In the genomic region with DNA sequence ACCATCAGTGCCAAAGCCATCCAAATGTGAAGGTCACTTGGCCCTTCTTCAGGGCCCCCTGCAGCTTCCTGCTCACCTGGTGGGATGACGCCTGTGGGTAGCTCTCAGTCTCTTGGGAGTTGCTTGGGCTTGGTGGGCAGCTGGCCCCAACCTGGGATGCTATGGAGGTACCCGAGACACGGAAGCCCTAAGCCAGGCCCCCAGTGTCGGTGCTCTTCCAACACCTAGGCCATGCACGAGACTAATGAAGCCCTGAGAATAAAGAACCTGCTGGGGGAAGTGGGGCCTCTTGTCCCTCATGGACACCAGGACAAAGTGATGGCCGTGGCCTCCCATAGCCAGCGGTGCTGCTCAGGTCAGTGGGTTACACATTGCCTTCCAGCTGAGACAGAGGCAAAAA, we compare ENCODE assay signal across 15 mouse cellular contexts.
DNase-seq lines count a peak whose midpoint lies in the region; ATAC-seq and TF ChIP-seq lines count a peak whose summit lies in the region.
"Had no signal": no experiment of that assay in that cellular context is flagged by ENCODE, and none has a peak within 500 bp of the region (broad histone marks: within the 10 kb centered on the region; RNA-seq: fewer than 3 reads in every experiment).

No protein-coding gene starts in this region.

- no peak overlapping the region for H3K4me2 ChIP-seq in embryonic facial prominence, embryonic 13.5 days
- H3K4me2 ChIP-seq in heart, embryonic 16.5 days (ENCODE audit: low read depth, low read length), result no peak overlapping the region
- H3K4me2 ChIP-seq in lung, embryonic 16.5 days (ENCODE audit: low read depth, low read length), result no peak overlapping the region
- H3K4me2 ChIP-seq in midbrain, postnatal 0 days (ENCODE audit: low read depth, low read length, poor library complexity, severe bottlenecking), result no peak overlapping the region
- H3K4me2 ChIP-seq: limb, embryonic 15.5 days; neural tube, embryonic 15.5 days had no signal

- H3K27ac ChIP-seq in embryonic facial prominence, embryonic 13.5 days, result peak overlapping the region; percentile 13; the same call in 1 of the 2 replicates
- no peak overlapping the region for H3K27ac ChIP-seq in embryonic facial prominence, embryonic 10.5 days (replicated peaks)
- peak overlapping the region; percentile 56 for H3K27ac ChIP-seq in heart, embryonic 16.5 days (ENCODE audit: low read length)
- H3K27ac ChIP-seq in lung, embryonic 16.5 days (ENCODE audit: low read length), result peak overlapping the region; percentile 31; the same call in 1 of the 2 replicates
- peak overlapping the region; percentile 51; the same call in 1 of the 2 replicates for H3K27ac ChIP-seq in midbrain, postnatal 0 days (ENCODE audit: low read depth, low read length)
- H3K27ac ChIP-seq: limb, embryonic 15.5 days had no signal

- H3K9me3 ChIP-seq in embryonic facial prominence, embryonic 13.5 days, result no peaks in the 10 kb centered on the region
- H3K9me3 ChIP-seq in embryonic facial prominence, embryonic 10.5 days, result no peaks in the 10 kb centered on the region
- H3K9me3 ChIP-seq in heart, embryonic 16.5 days (replicated peaks; ENCODE audit: control insufficient read depth, low read length), result no peaks in the 10 kb centered on the region
- H3K9me3 ChIP-seq in lung, embryonic 16.5 days (ENCODE audit: control insufficient read depth, low read length), result no peaks in the 10 kb centered on the region
- no peaks in the 10 kb centered on the region for H3K9me3 ChIP-seq in midbrain, postnatal 0 days (ENCODE audit: low read length)
- H3K9me3 ChIP-seq: limb, embryonic 15.5 days; neural tube, embryonic 15.5 days had no signal

- TF ChIP-seq CTCF in midbrain, postnatal 0 days (IDR thresholded peaks at IDR 0.05), result no peak

- no peak for DNase-seq in embryonic facial prominence, embryonic 10.5 days (ENCODE audit: low spot score)
- no peak for DNase-seq in heart, adult 8-10 months (ENCODE audit: low spot score)
- no peak for DNase-seq in lung, postnatal 14 days
- no peak for DNase-seq in midbrain, postnatal 0 days (ENCODE audit: low spot score)
- no peak for DNase-seq in cerebellum, adult 9-11 months
- DNase-seq: forebrain, postnatal 0 days; kidney, adult 11 months; liver, postnatal 0 days; thymus, postnatal 36 days had no signal

- ATAC-seq in embryonic facial prominence, embryonic 13.5 days (ENCODE audit: insufficient number of reproducible peaks, insufficient read depth, low FRiP score, low TSS enrichment, low read depth), result no peak
- ATAC-seq in heart, embryonic 16.5 days (replicated peaks; ENCODE audit: extremely low read depth, insufficient read depth, low FRiP score), result no peak
- ATAC-seq in lung, embryonic 16.5 days (ENCODE audit: low read depth), result no peak
- no peak for ATAC-seq in midbrain, postnatal 0 days (ENCODE audit: low FRiP score)
- ATAC-seq: hindbrain, embryonic 16.5 days; liver, postnatal 0 days had no signal

- no peaks in the 10 kb centered on the region for H3K27me3 ChIP-seq in embryonic facial prominence, embryonic 13.5 days
- H3K27me3 ChIP-seq in embryonic facial prominence, embryonic 10.5 days (replicated peaks; ENCODE audit: low read depth, poor library complexity, severe bottlenecking), result no peaks in the 10 kb centered on the region
- H3K27me3 ChIP-seq in heart, embryonic 16.5 days (ENCODE audit: control insufficient read depth, insufficient read depth, low read length), result no peaks in the 10 kb centered on the region
- no peaks in the 10 kb centered on the region for H3K27me3 ChIP-seq in lung, embryonic 16.5 days (ENCODE audit: control insufficient read depth, insufficient read depth, low read depth, low read length)
- H3K27me3 ChIP-seq in midbrain, postnatal 0 days (ENCODE audit: insufficient read depth, low read length), result no peaks in the 10 kb centered on the region
- H3K27me3 ChIP-seq: limb, embryonic 15.5 days; neural tube, embryonic 15.5 days had no signal

- H3K36me3 ChIP-seq in embryonic facial prominence, embryonic 13.5 days, result peaks cover 9% of the 10 kb centered on the region; the same call in 1 of the 2 replicates
- peaks cover 44% of the 10 kb centered on the region for H3K36me3 ChIP-seq in embryonic facial prominence, embryonic 10.5 days (replicated peaks)
- no peaks in the 10 kb centered on the region for H3K36me3 ChIP-seq in heart, embryonic 16.5 days (ENCODE audit: control insufficient read depth, insufficient read depth)
- H3K36me3 ChIP-seq in lung, embryonic 16.5 days (ENCODE audit: control insufficient read depth, insufficient read depth, low read length), result no peaks in the 10 kb centered on the region
- H3K36me3 ChIP-seq in midbrain, postnatal 0 days (ENCODE audit: insufficient read depth, low read length), result no peaks in the 10 kb centered on the region
- H3K36me3 ChIP-seq: neural tube, embryonic 15.5 days had no signal

- 85% methylated on average over 7 of the region's 7 CpGs for WGBS in embryonic facial prominence, embryonic 13.5 days
- 82% methylated on average over 7 of the region's 7 CpGs for WGBS in embryonic facial prominence, embryonic 10.5 days
- 69% methylated on average over 7 of the region's 7 CpGs for WGBS in heart, embryonic 16.5 days
- 83% methylated on average over 7 of the region's 7 CpGs for WGBS in lung, embryonic 16.5 days
- WGBS in midbrain, postnatal 0 days, result 77% methylated on average over 7 of the region's 7 CpGs

- H3K4me3 ChIP-seq in embryonic facial prominence, embryonic 13.5 days, result no peak overlapping the region
- no peak overlapping the region for H3K4me3 ChIP-seq in embryonic facial prominence, embryonic 10.5 days
- H3K4me3 ChIP-seq in heart, embryonic 16.5 days (ENCODE audit: low read length), result no peak overlapping the region
- no peak overlapping the region for H3K4me3 ChIP-seq in lung, embryonic 16.5 days (ENCODE audit: low read length)
- H3K4me3 ChIP-seq in midbrain, postnatal 0 days (ENCODE audit: low read depth, low read length), result no peak overlapping the region
- H3K4me3 ChIP-seq: limb, embryonic 15.5 days; neural tube, embryonic 15.5 days had no signal

- H3K4me1 ChIP-seq in embryonic facial prominence, embryonic 13.5 days, result peaks cover 71% of the 10 kb centered on the region
- H3K4me1 ChIP-seq in embryonic facial prominence, embryonic 10.5 days, result peaks cover 73% of the 10 kb centered on the region
- peaks cover 60% of the 10 kb centered on the region for H3K4me1 ChIP-seq in heart, embryonic 16.5 days (ENCODE audit: control insufficient read depth, insufficient read depth, low read length)
- H3K4me1 ChIP-seq in lung, embryonic 16.5 days (replicated peaks; ENCODE audit: control insufficient read depth, insufficient read depth, low read length), result peaks cover 20% of the 10 kb centered on the region; the same call in 1 of the 2 replicates
- peaks cover 18% of the 10 kb centered on the region; the same call in 1 of the 2 replicates for H3K4me1 ChIP-seq in midbrain, postnatal 0 days (ENCODE audit: insufficient read depth, low read length)

- no peak overlapping the region for H3K9ac ChIP-seq in embryonic facial prominence, embryonic 13.5 days
- no peak overlapping the region for H3K9ac ChIP-seq in heart, embryonic 16.5 days (ENCODE audit: low read length)
- no peak overlapping the region for H3K9ac ChIP-seq in lung, embryonic 16.5 days (ENCODE audit: low read length)
- H3K9ac ChIP-seq in midbrain, postnatal 0 days (replicated peaks; ENCODE audit: low read length, poor library complexity, severe bottlenecking), result no peak overlapping the region
- H3K9ac ChIP-seq: forebrain, postnatal 0 days; limb, embryonic 15.5 days; liver, postnatal 0 days; neural tube, embryonic 15.5 days had no signal
